Mouse (Mus musculus): Measurements from ENCODE around the gene Kif11. TPM values are rescaled to one million over a fixed set of nuclear protein-coding genes. Genes with fewer than 3 reads are reported as not detected.

Gene Kif11
- polyA plus RNA-seq, 1 experiment from 2014 or later = 41.6 TPM

DNA sequence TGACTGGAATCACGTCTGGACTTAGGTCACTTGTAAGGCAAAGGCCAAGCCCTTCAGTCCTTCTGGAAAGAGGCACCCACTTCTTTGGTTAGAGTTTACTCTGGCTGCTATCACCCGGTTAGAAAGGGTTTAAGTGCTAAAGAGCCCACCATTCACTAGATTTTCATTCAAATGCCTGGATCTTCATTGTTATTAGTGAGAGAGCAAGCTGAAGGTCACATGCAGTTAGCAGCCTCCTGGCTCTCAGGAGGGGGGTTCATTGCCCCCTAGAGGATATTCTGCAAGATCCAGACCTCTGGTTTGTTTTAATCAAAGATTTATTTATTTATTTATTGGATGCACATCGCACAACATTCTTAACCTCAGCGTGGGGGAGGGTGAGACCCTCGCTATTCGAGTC is 24.7 kb downstream of the Kif11 start:
- no peak for DNase-seq (ENCODE audit: low spot score)
- no peak overlapping the region for H3K9ac ChIP-seq (ENCODE audit: low read length)
- ATAC-seq = no peak
- 80% methylated on average over 6 of the region's 6 CpGs for WGBS
- H3K4me3 ChIP-seq (ENCODE audit: low read depth, low read length) = no peak overlapping the region
- no peak overlapping the region for H3K4me2 ChIP-seq (ENCODE audit: low read length)
- no peaks in the 10 kb centered on the region for H3K4me1 ChIP-seq (ENCODE audit: control insufficient read depth, insufficient read depth, low read length)
- H3K27ac ChIP-seq (ENCODE audit: low read depth, low read length) = no peak overlapping the region
- H3K27me3 ChIP-seq (replicated peaks; ENCODE audit: control insufficient read depth, insufficient read depth, low read length) = no peaks in the 10 kb centered on the region
- peaks cover 73% of the 10 kb centered on the region for H3K36me3 ChIP-seq (ENCODE audit: control insufficient read depth, insufficient read depth, low read length)
- H3K9me3 ChIP-seq (replicated peaks; ENCODE audit: control insufficient read depth, low read length) = no peaks in the 10 kb centered on the region

DNA sequence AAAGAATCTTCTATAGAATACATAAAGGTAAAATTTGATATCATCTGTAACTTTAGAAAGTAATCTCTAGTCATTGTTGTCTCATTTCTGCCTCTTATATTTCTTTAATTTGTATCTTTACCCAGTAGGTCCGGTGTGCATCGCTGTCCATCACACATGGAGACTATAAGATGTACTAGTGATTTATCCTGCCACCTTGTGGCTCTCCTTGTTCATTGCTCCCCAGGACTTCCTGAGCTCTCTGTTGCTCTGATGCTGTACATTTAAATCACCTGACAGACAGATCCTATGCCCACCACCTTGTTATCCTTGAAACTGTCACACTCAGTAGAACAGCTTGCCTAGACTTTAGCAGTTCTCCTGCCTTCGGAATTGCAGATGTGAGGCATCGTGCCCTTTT is 42.1 kb downstream of the Kif11 start:
- DNase-seq (ENCODE audit: low spot score) = peak; percentile 42
- Histone ChIP-seq H3K4me1 (ENCODE audit: control insufficient read depth, insufficient read depth, low read length) (no peaks in the 10 kb centered on the region), H3K4me3 (ENCODE audit: low read depth, low read length) (no peak overlapping the region), H3K4me2 (ENCODE audit: low read length) (no peak overlapping the region), H3K27ac (ENCODE audit: low read depth, low read length) (no peak overlapping the region), H3K27me3 (replicated peaks; ENCODE audit: control insufficient read depth, insufficient read depth, low read length) (no peaks in the 10 kb centered on the region), H3K9ac (ENCODE audit: low read length) (no peak overlapping the region), H3K36me3 (ENCODE audit: control insufficient read depth, insufficient read depth, low read length) (peaks cover 65% of the 10 kb centered on the region), H3K9me3 (replicated peaks; ENCODE audit: control insufficient read depth, low read length) (no peaks in the 10 kb centered on the region)
- WGBS = 84% methylated on average over 4 of the region's 4 CpGs
- no peak for ATAC-seq

DNA sequence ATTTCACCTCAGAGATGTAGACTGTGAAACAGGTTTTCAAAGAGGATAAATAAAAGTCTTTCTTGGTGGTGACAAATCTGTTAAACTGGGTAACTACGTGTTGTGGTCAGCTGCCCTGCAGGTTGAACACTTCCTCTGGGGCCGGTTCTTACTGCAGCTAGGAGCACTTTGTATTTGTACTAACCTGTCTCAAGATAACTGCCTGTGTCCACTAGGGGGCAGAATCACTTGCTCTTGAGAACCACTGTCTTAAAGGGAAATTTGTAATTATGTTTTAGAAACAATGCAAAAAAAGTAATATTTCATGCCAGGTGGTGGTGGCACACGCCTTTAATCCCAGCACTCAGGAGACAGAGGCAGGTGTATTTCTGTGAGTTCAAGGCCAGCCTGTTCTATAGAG is 43.4 kb downstream of the Kif11 start:
- 43% methylated on average over 3 of the region's 3 CpGs for WGBS
- no peaks in the 10 kb centered on the region for H3K4me1 ChIP-seq (ENCODE audit: control insufficient read depth, insufficient read depth, low read length)
- H3K36me3 ChIP-seq (ENCODE audit: control insufficient read depth, insufficient read depth, low read length) = peaks cover 57% of the 10 kb centered on the region
- no peaks in the 10 kb centered on the region for H3K27me3 ChIP-seq (replicated peaks; ENCODE audit: control insufficient read depth, insufficient read depth, low read length)
- H3K9me3 ChIP-seq (replicated peaks; ENCODE audit: control insufficient read depth, low read length) = no peaks in the 10 kb centered on the region
- H3K4me2 ChIP-seq (ENCODE audit: low read length) = no peak overlapping the region
- ATAC-seq (no peak), DNase-seq (ENCODE audit: low spot score) (peak; percentile 77)
- no peak overlapping the region for H3K27ac ChIP-seq (ENCODE audit: low read depth, low read length)
- H3K4me3 ChIP-seq (ENCODE audit: low read depth, low read length) = no peak overlapping the region
- no peak overlapping the region for H3K9ac ChIP-seq (ENCODE audit: low read length)

DNA sequence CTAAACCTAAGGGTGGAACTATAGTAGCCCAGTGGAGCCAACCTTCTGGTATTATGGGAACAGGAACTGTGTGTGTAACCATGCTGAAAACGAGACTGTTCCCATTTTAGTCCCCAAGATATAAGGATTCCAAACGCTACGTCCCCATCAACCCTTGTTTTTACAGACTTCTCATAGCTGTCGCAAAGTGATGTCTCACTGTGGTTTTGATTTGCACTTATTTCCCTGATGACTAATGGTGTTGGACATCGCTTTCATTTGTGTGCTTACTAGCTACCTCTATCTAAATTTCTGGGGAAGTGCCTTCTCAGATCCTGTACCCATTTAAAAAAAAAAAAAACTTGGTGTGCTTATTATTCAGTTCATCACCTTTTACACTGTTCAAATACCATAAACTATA is 52.4 kb downstream of the Kif11 start:
- Histone ChIP-seq H3K4me1 (ENCODE audit: control insufficient read depth, insufficient read depth, low read length) (no peaks in the 10 kb centered on the region), H3K27me3 (replicated peaks; ENCODE audit: control insufficient read depth, insufficient read depth, low read length) (peaks cover 17% of the 10 kb centered on the region), H3K36me3 (ENCODE audit: control insufficient read depth, insufficient read depth, low read length) (no peaks in the 10 kb centered on the region), H3K4me3 (ENCODE audit: low read depth, low read length) (no peak overlapping the region), H3K4me2 (ENCODE audit: low read length) (no peak overlapping the region), H3K9me3 (replicated peaks; ENCODE audit: control insufficient read depth, low read length) (no peaks in the 10 kb centered on the region), H3K27ac (ENCODE audit: low read depth, low read length) (no peak overlapping the region), H3K9ac (ENCODE audit: low read length) (no peak overlapping the region)
- no peak for ATAC-seq
- DNase-seq (ENCODE audit: low spot score) = no peak
- WGBS = 81% methylated on average over 5 of the region's 5 CpGs

DNA sequence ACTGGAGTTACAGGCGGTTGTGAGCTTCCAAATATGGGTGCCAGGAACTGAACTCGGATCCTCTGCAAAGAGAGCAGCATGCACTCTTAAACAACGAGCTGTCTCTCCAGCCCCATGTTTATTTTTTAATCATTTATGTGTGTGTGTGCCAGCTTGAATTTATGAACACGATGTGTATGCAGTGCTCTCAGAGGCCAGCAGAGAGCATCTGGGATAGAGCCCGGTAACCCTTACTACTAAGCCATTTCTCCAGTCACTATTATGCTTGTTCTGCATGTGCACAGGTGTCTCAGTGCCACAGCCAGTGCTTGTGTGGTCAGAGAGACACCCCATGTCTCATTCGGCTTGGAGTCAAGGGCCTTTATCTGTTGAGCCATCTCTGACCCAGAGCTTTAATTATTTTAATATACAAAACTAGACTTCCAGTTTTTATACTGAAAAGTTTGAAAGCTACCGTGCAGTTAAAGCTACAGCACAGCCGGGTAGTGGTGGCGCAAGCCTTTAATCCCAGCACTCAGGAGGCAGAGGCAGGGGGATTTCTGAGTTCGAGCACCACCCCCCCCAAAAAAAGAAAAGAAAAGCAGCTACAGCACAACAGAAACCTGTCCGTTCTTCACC is 55.0 kb downstream of the Kif11 start:
- Histone ChIP-seq H3K4me1 (ENCODE audit: control insufficient read depth, insufficient read depth, low read length) (no peaks in the 10 kb centered on the region), H3K27ac (ENCODE audit: low read depth, low read length) (no peak overlapping the region), H3K9me3 (replicated peaks; ENCODE audit: control insufficient read depth, low read length) (no peaks in the 10 kb centered on the region), H3K4me3 (ENCODE audit: low read depth, low read length) (no peak overlapping the region), H3K9ac (ENCODE audit: low read length) (no peak overlapping the region), H3K27me3 (replicated peaks; ENCODE audit: control insufficient read depth, insufficient read depth, low read length) (peaks cover 44% of the 10 kb centered on the region), H3K36me3 (ENCODE audit: control insufficient read depth, insufficient read depth, low read length) (no peaks in the 10 kb centered on the region), H3K4me2 (ENCODE audit: low read length) (no peak overlapping the region)
- no peak for ATAC-seq
- WGBS = 92% methylated on average over 11 of the region's 11 CpGs
- no peak for DNase-seq (ENCODE audit: low spot score)

DNA sequence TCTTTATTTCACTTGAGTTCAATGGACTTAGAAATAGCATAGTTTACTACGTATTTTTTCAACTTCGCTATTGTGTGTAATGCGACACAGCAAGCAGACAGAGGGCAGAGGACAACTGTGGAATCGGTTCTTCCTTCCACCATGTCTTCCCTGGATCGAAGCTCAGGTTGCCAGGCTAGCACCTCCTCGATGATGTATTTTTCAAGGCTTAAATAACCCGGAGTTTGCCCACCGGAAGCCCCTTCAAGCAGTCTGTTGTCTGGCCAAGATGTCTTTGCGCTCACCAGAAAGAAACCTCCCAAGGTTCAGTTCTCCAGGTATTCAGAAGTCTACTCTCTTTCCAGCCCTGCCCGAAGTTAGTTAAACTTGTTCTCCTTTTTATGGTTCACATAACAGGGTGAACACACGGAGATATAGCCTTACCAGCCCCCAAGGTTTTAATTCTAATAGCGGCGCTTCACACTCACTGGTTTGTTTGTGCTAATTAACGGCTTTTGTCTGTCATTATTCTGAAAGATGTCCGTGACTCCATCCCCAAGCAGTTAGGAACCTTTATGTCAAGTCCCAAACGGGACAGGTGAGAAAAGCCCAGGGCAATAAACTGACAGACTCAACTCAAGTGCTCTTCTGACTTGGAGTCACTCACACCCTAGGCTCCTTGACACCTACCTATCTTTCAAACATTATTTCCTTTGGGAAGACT is 56.8 kb downstream of the Kif11 start:
- no peak overlapping the region for H3K9ac ChIP-seq (ENCODE audit: low read length)

DNA sequence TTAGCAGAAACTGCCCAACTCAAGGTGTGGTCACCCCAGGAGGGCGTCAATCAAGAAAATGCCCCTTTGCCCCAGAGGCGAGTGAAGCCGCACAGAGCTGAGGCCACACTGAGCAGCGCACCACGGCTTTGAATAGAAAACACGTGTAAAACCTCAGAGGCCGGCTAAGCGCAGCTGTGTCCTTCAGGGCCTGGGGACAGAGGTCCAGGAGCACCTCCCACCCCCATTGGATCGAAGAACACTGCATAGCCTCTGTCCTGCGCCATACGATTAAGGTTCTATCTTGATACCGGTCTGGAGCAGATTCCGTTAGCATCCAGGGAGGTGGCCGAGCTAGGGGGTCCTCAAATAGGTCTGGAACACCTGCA is 57.7 kb downstream of the Kif11 start:
- no peak overlapping the region for H3K9ac ChIP-seq (ENCODE audit: low read length)
- H3K9me3 ChIP-seq (replicated peaks; ENCODE audit: control insufficient read depth, low read length) = no peaks in the 10 kb centered on the region
- DNase-seq (ENCODE audit: low spot score) (no peak), ATAC-seq (0 out of 2 replicates have a peak, but pooled peaks have one; percentile 30)
- no peak overlapping the region for H3K27ac ChIP-seq (ENCODE audit: low read depth, low read length)
- H3K4me3 ChIP-seq (ENCODE audit: low read depth, low read length) = peak overlapping the region; percentile 34; the same call in 1 of the 2 replicates
- H3K4me1 ChIP-seq (ENCODE audit: control insufficient read depth, insufficient read depth, low read length) = no peaks in the 10 kb centered on the region
- WGBS = 0% methylated on average over 14 of the region's 14 CpGs
- peaks cover 67% of the 10 kb centered on the region for H3K27me3 ChIP-seq (replicated peaks; ENCODE audit: control insufficient read depth, insufficient read depth, low read length)
- H3K4me2 ChIP-seq (ENCODE audit: low read length) = peak overlapping the region; percentile 52; the same call in 1 of the 2 replicates
- no peaks in the 10 kb centered on the region for H3K36me3 ChIP-seq (ENCODE audit: control insufficient read depth, insufficient read depth, low read length)

More for the DNA sequence above, 56.8 kb downstream of the Kif11 start:
- no peak overlapping the region for H3K4me3 ChIP-seq (ENCODE audit: low read depth, low read length)
- DNase-seq (ENCODE audit: low spot score) (no peak), ATAC-seq (no peak)
- H3K4me2 ChIP-seq (ENCODE audit: low read length) = no peak overlapping the region
- no peaks in the 10 kb centered on the region for H3K36me3 ChIP-seq (ENCODE audit: control insufficient read depth, insufficient read depth, low read length)
- WGBS = 17% methylated on average over 16 of the region's 16 CpGs
- H3K9me3 ChIP-seq (replicated peaks; ENCODE audit: control insufficient read depth, low read length) = no peaks in the 10 kb centered on the region
- peaks cover 61% of the 10 kb centered on the region for H3K27me3 ChIP-seq (replicated peaks; ENCODE audit: control insufficient read depth, insufficient read depth, low read length)
- H3K27ac ChIP-seq (ENCODE audit: low read depth, low read length) = no peak overlapping the region
- no peaks in the 10 kb centered on the region for H3K4me1 ChIP-seq (ENCODE audit: control insufficient read depth, insufficient read depth, low read length)

DNA sequence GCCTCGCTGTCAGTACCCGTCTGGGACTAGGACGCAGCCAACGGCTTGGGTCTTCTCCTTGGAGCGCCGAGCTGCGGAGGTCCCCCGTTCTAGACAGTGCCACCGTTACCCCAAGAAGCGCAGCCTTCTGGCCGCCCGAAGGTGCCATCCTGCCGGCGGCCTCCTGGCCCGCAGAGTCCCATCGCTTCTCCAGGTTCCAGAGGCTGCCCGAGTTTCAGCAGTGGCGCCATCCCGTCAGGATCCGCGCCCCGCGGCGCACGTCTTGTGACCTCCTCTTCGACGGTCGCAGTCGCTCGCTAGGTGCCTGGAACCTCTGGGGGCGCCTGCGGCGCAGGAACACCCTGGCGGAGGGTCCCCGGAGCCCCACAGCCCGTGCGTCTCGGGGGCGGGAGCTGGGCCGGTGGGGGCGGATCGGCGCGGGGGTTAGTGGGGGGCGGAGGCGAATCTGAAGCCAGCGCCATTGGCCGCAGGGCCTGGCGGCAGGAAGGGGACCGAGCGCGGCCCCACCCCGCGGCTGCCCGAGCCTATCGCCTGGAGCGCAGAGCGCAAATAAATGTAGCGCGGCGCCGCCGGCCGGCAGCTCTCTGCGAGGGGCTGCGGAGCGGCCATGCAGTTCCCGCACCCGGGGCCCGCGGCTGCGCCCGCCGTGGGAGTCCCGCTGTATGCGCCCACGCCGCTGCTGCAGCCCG is 58.2 kb downstream of the Kif11 start, which contains the start of gene Hhex:
Hhex (plus strand) TSS at position 548 of the 689 bp plus-strand sequence.
- ATAC-seq = peak; percentile 71
- H3K27ac ChIP-seq (ENCODE audit: low read depth, low read length) = no peak within 1 kb of the TSS
- no peaks in the 10 kb centered on the region for H3K36me3 ChIP-seq (ENCODE audit: control insufficient read depth, insufficient read depth, low read length)
- H3K4me1 ChIP-seq (ENCODE audit: control insufficient read depth, insufficient read depth, low read length) = no peaks in the 10 kb centered on the region
- no peak for DNase-seq (ENCODE audit: low spot score)
- H3K27me3 ChIP-seq (replicated peaks; ENCODE audit: control insufficient read depth, insufficient read depth, low read length) = peaks cover 72% of the 10 kb centered on the region
- under 1% methylated on average over 53 of the region's 79 CpGs for WGBS
- H3K9me3 ChIP-seq (replicated peaks; ENCODE audit: control insufficient read depth, low read length) = no peaks in the 10 kb centered on the region
- peak within 1 kb of the TSS; percentile 52 for H3K4me2 ChIP-seq (ENCODE audit: low read length)
- peak within 1 kb of the TSS; percentile 34 for H3K4me3 ChIP-seq (ENCODE audit: low read depth, low read length)
- peak within 1 kb of the TSS; percentile 2; the same call in 1 of the 2 replicates for H3K9ac ChIP-seq (ENCODE audit: low read length)
